Mouse (Mus musculus): ENCODE data around the gene Usp22. TPM values are rescaled to one million over a fixed set of nuclear protein-coding genes. Genes with fewer than 3 reads are reported as not detected.

Usp22 gene
- 6.5 and 7.7 TPM in 2 replicates for total RNA-seq (2015; ENCODE audit: low replicate concordance)
- 14.6 and 18.0 TPM in 2 replicates for total RNA-seq (2017; ENCODE audit: low replicate concordance)

GRCm38 (mm10) chr11:61174821-61175658 is at the start of gene Usp22:
Gene Usp22 (minus strand): TSS chr11:61175055.
- ATAC-seq (replicated peaks; ENCODE audit: low FRiP score, poor library complexity, severe bottlenecking) = peak; percentile 97

GRCm38 (mm10) chr11:61224234-61224744 is 49.4 kb upstream of the Usp22 start:
- no peak for ATAC-seq (replicated peaks; ENCODE audit: low FRiP score, poor library complexity, severe bottlenecking)

- ATAC-seq (replicated peaks; ENCODE audit: low FRiP score, poor library complexity, severe bottlenecking) = no peak
These were observed 48.3 kb upstream of the Usp22 start for GRCm38 (mm10) chr11:61222971-61223745.

GRCm38 (mm10) chr11:61222007-61222406 is 47.2 kb upstream of the Usp22 start:
- ATAC-seq (replicated peaks; ENCODE audit: low FRiP score, poor library complexity, severe bottlenecking) = no peak

- ATAC-seq (replicated peaks; ENCODE audit: low FRiP score, poor library complexity, severe bottlenecking) = no peak
These were observed 45.5 kb upstream of the Usp22 start for GRCm38 (mm10) chr11:61220156-61220881.

GRCm38 (mm10) chr11:61215936-61216335 is 41.1 kb upstream of the Usp22 start:
- no peak for ATAC-seq (replicated peaks; ENCODE audit: low FRiP score, poor library complexity, severe bottlenecking)

- ATAC-seq (replicated peaks; ENCODE audit: low FRiP score, poor library complexity, severe bottlenecking) = no peak
These were observed 37.2 kb upstream of the Usp22 start for GRCm38 (mm10) chr11:61212102-61212501.

GRCm38 (mm10) chr11:61208316-61208715 is 33.5 kb upstream of the Usp22 start:
- no peak for ATAC-seq (replicated peaks; ENCODE audit: low FRiP score, poor library complexity, severe bottlenecking)

GRCm38 (mm10) chr11:61207487-61208246 is 32.8 kb upstream of the Usp22 start, which contains the start of gene Aldh3a1:
Gene Aldh3a1 (plus strand): TSS chr11:61207537.
- no peak for ATAC-seq (replicated peaks; ENCODE audit: low FRiP score, poor library complexity, severe bottlenecking)

- ATAC-seq (replicated peaks; ENCODE audit: low FRiP score, poor library complexity, severe bottlenecking) = no peak
These were observed 31.3 kb upstream of the Usp22 start for GRCm38 (mm10) chr11:61206136-61206535.

GRCm38 (mm10) chr11:61205167-61205950 is 30.5 kb upstream of the Usp22 start:
- ATAC-seq (replicated peaks; ENCODE audit: low FRiP score, poor library complexity, severe bottlenecking) = no peak

- ATAC-seq (replicated peaks; ENCODE audit: low FRiP score, poor library complexity, severe bottlenecking) = no peak
These were observed 28.0 kb upstream of the Usp22 start for GRCm38 (mm10) chr11:61202810-61203209.

- no peak for ATAC-seq (replicated peaks; ENCODE audit: low FRiP score, poor library complexity, severe bottlenecking)
These were observed 27.3 kb upstream of the Usp22 start for GRCm38 (mm10) chr11:61202186-61202585.

GRCm38 (mm10) chr11:61199620-61200362 is 24.9 kb upstream of the Usp22 start:
- ATAC-seq (replicated peaks; ENCODE audit: low FRiP score, poor library complexity, severe bottlenecking) = no peak

- ATAC-seq (replicated peaks; ENCODE audit: low FRiP score, poor library complexity, severe bottlenecking) = no peak
These were observed 23.1 kb upstream of the Usp22 start for GRCm38 (mm10) chr11:61197935-61198334.

- ATAC-seq (replicated peaks; ENCODE audit: low FRiP score, poor library complexity, severe bottlenecking) = no peak
These were observed 21.9 kb upstream of the Usp22 start for GRCm38 (mm10) chr11:61196616-61197353.

- peak; percentile 78 for ATAC-seq (replicated peaks; ENCODE audit: low FRiP score, poor library complexity, severe bottlenecking)
These were observed 18.5 kb upstream of the Usp22 start for GRCm38 (mm10) chr11:61193392-61193791.
